Mouse (Mus musculus) neural tube, embryonic 13.5 days (tissue): ENCODE measurements around the gene 6430571L13Rik. TPM values are rescaled to one million over a fixed set of nuclear protein-coding genes. Genes with fewer than 3 reads are reported as not detected.

Experiments
- ATAC-seq: fragments of 200-750 bp; cut with Nextera tagmentation; 2 replicates; pipeline ENCODE4 v1.8.0; 2017; ENCODE audit warnings: low read depth, mild to moderate bottlenecking, moderate TSS enrichment, moderate library complexity
- H3K27ac ChIP-seq: fragments of 300-500 bp; sonication (generic); replicated peaks from 2 replicates; pipeline ENCODE4 v1.5.1; 2015; ENCODE audit warnings: moderate library complexity, mild to moderate bottlenecking, inconsistent platforms
- H3K27me3 ChIP-seq: fragments of 300-500 bp; sonication (generic); 2 replicates; pipeline ENCODE4 v1.6.1; 2015; ENCODE audit warnings: mild to moderate bottlenecking, inconsistent platforms
- H3K36me3 ChIP-seq: fragments of 300-500 bp; sonication (generic); 2 replicates; pipeline ENCODE4 v1.6.1; 2015; ENCODE audit warnings: mild to moderate bottlenecking, inconsistent platforms
- H3K4me1 ChIP-seq: fragments of 300-500 bp; sonication (generic); replicated peaks from 2 replicates; pipeline ENCODE4 v1.6.1; 2015; ENCODE audit warnings: inconsistent platforms
- H3K4me2 ChIP-seq: fragments of 300-500 bp; sonication (generic); 2 replicates; pipeline ENCODE4 v1.6.1; 2015; ENCODE audit warnings: inconsistent platforms, mild to moderate bottlenecking, moderate library complexity
- H3K4me3 ChIP-seq: fragments of 300-500 bp; sonication (generic); 2 replicates; pipeline ENCODE4 v1.5.1; 2015; ENCODE audit warnings: mild to moderate bottlenecking, inconsistent platforms
- H3K9ac ChIP-seq: fragments of 300-500 bp; sonication (generic); 2 replicates; pipeline ENCODE4 v1.6.1; 2015; ENCODE audit warnings: moderate library complexity, mild to moderate bottlenecking, inconsistent platforms
- H3K9me3 ChIP-seq: fragments of 300-500 bp; sonication (generic); 2 replicates; pipeline ENCODE4 v1.6.1; 2016; ENCODE audit warnings: inconsistent platforms
- WGBS: fragments of 180-500 bp; shearing (Covaris S2); methylation state at CpG from one replicate; pipeline ENCODE4 v1.1.7; 2015; 5-methylcytosine and 5-hydroxymethylcytosine counted together
- polyA plus RNA-seq: library from polyadenylated mRNA; unstranded; fragments of >200 nt; fragmentation: Nextera tagmentation; extraction: Ambion mirVana; gene quantifications from 2 replicates; pipeline ENCODE4 v1.2.1, GENCODE M21; 2015

The 6430571L13Rik gene
- polyA plus RNA-seq, 1 experiment from 2014 or later, result 6.5 TPM

DNA sequence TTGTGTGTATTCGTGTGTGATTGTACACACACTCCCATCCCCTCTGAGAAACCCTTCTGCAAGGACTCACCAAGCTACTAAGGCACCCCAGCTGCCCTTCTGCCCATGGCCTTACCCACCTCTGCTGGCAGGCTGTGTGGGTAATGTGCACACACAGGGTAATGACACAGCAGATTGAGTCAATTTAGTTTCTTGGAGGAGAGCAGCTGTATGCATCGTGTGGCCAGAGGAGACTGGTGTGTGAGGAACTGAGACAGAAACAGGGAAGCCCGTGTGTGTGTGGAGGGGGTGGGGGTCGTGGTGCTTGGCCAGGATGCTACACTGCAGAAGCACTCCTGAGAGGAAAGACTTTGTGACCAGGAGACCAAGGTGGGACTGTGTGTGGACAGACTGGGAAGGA is 32.0 kb downstream of the 6430571L13Rik start:
- no peak for ATAC-seq
- Histone ChIP-seq H3K4me2 (no peak overlapping the region), H3K9me3 (no peaks in the 10 kb centered on the region), H3K36me3 (no peaks in the 10 kb centered on the region), H3K27me3 (peaks cover 24% of the 10 kb centered on the region), H3K4me3 (no peak overlapping the region), H3K27ac (no peak overlapping the region; the same call in 1 of the 2 replicates), H3K9ac (no peak overlapping the region), H3K4me1 (peaks cover 35% of the 10 kb centered on the region)
- WGBS, result 45% methylated on average over 4 of the region's 4 CpGs

DNA sequence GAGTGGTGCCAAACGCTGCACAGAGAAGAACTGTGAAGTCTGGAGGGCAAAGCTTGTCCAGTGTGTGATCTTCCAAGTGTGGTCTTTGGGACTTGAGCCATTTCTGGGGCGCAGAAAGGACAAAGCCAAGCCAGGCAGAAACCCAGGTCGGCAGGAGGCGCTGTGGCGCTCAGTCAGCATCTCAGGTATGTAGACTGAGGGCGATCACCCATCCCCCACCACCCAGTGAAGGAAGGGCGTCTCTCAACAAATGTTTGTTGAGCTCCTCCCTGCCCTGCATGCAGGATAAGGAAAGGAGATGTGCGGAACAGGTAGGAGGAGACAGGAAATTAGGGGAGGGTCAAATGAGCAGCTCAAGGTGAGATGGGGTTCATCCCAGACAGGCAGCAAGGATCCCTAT is 34.2 kb downstream of the 6430571L13Rik start:
- Histone ChIP-seq H3K4me2 (no peak overlapping the region), H3K4me1 (peaks cover 48% of the 10 kb centered on the region), H3K4me3 (no peak overlapping the region), H3K9ac (no peak overlapping the region), H3K36me3 (no peaks in the 10 kb centered on the region), H3K27me3 (peaks cover 29% of the 10 kb centered on the region), H3K27ac (no peak overlapping the region), H3K9me3 (no peaks in the 10 kb centered on the region)
- no peak for ATAC-seq
- 8% methylated on average over 8 of the region's 8 CpGs for WGBS

DNA sequence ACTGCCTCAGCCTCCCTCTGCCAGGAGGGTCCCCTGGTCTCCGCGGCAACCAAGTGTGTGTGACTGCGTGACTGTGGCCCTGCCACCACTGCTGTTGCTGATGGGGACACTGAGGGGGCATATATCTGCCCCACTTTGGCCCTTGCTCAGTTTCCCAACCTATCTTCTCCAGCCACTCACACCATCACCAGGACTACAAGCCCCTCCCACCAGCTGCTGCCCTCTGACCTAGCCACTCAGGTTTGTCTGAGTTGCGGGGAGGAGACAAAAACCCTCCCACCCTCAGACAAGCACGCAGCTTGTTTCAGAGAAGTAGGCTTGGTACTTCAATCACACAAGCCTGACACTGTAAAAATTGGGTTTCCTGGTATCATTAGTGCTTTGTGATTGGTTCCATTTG is 35.0 kb downstream of the 6430571L13Rik start:
- H3K4me3 ChIP-seq, result no peak overlapping the region
- H3K27me3 ChIP-seq, result peaks cover 37% of the 10 kb centered on the region
- peak overlapping the region; percentile 25; the same call in 1 of the 2 replicates for H3K27ac ChIP-seq
- no peaks in the 10 kb centered on the region for H3K9me3 ChIP-seq
- WGBS, result 14% methylated on average over 5 of the region's 5 CpGs
- no peak overlapping the region for H3K4me2 ChIP-seq
- H3K36me3 ChIP-seq, result no peaks in the 10 kb centered on the region
- peaks cover 41% of the 10 kb centered on the region for H3K4me1 ChIP-seq
- H3K9ac ChIP-seq, result no peak overlapping the region
- ATAC-seq, result no peak

DNA sequence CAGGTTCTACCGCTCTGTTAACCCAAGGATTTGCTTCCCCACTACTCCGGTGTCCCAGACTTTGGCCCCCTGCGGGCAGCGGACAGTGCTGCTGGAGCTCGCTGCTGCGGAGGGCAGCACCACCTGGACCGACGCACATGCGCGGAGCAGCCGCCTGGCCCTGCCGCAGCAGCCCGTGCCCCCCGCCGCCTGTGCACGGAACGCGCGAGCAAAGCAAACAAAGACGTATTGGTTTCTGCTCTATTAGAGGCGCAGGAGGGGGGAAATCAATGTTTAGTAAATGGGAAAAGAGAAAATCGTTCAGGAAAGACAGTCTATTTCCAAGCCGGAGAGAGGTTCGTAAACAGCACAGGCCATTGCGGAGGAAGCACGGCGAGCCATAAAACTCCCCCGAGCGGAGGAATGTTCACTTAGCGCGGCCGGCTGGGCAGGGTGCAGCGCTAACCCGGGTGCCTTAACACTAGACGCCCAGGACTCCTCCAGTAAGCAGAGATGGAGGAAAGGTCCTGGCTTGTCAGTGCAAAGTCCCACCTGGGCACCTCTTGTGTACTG is 37.6 kb downstream of the 6430571L13Rik start:
- peak overlapping the region; percentile 69 for H3K9ac ChIP-seq
- under 1% methylated on average over 35 of the region's 35 CpGs for WGBS
- peaks cover 51% of the 10 kb centered on the region for H3K4me1 ChIP-seq
- H3K27ac ChIP-seq, result peak overlapping the region; percentile 93
- peaks cover 63% of the 10 kb centered on the region for H3K27me3 ChIP-seq
- peak; percentile 72 for ATAC-seq
- no peaks in the 10 kb centered on the region for H3K36me3 ChIP-seq
- H3K4me3 ChIP-seq, result peak overlapping the region; percentile 36
- peak overlapping the region; percentile 60 for H3K4me2 ChIP-seq
- no peaks in the 10 kb centered on the region for H3K9me3 ChIP-seq

DNA sequence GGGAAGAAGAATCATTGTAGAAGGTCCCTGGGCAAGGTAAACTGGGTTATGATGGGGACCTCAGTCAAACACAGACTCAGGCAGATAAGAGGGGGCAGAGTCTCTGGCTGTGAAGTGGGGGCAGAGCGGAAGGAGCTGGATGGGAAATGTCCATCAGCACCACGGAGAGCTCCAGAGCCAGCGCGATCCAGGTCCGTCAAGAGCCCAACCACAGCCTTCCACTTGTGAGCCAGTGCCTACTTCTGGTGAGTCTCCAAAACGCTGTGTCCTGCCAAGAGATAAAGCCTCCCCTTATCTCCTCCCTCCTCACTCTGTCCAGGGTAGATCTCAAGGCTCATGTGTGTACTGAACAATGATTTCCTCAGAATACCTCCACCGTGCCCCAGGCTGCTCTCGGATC is 41.3 kb downstream of the 6430571L13Rik start:
- H3K36me3 ChIP-seq, result no peaks in the 10 kb centered on the region
- ATAC-seq, result no peak
- no peak overlapping the region for H3K9ac ChIP-seq
- no peak overlapping the region for H3K4me3 ChIP-seq
- no peaks in the 10 kb centered on the region for H3K9me3 ChIP-seq
- peaks cover 70% of the 10 kb centered on the region for H3K27me3 ChIP-seq
- H3K4me2 ChIP-seq, result no peak overlapping the region
- H3K27ac ChIP-seq, result no peak overlapping the region
- WGBS, result 8% methylated on average over 8 of the region's 8 CpGs
- peaks cover 57% of the 10 kb centered on the region for H3K4me1 ChIP-seq

DNA sequence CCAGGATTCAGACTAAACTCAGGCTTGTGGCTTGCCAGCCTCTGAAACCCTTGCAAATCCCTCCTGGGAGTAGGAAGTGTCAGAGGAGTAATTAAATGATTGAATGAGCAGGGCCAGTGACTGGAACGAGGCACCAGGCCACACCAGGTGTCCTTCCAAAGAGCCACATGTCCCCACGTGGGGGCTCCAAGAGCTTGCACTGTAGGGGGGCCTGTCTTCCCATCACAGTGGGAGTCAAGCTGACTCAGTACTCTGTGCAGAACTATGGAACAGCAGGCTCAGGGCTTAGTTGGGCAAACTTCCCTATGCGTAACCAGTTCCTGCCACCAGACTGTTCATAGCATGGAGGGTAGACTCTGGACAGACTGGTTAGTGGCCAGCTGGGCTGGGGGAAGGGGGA is 44.0 kb downstream of the 6430571L13Rik start:
- no peak for ATAC-seq
- Histone ChIP-seq H3K4me1 (peaks cover 47% of the 10 kb centered on the region), H3K27ac (no peak overlapping the region), H3K9ac (no peak overlapping the region), H3K4me2 (no peak overlapping the region), H3K27me3 (peaks cover 54% of the 10 kb centered on the region), H3K36me3 (no peaks in the 10 kb centered on the region), H3K4me3 (no peak overlapping the region), H3K9me3 (no peaks in the 10 kb centered on the region)
- WGBS, result 17% methylated on average over 3 of the region's 3 CpGs

DNA sequence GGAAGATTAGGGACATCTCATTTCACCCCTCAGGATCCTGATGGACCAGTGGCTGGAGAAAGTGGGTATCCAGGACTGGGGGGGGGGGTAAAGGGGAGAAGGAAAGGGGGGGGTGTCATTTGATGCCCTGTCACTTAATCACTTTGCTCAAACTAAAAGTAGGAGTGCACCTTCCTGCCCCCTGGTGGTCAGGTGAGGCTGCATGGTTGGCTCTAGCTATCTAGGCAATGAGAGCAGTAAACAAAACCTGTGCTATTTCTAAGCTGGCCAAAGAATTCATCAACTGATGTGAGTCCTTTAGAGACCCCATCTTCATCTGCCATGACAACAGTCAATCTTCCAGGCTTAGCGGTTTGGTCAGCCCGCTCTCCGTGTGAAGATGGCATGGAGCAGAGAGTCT is 46.3 kb downstream of the 6430571L13Rik start:
- Histone ChIP-seq H3K27me3 (peaks cover 31% of the 10 kb centered on the region), H3K9me3 (no peaks in the 10 kb centered on the region), H3K36me3 (no peaks in the 10 kb centered on the region), H3K4me3 (no peak overlapping the region), H3K4me2 (no peak overlapping the region), H3K27ac (no peak overlapping the region), H3K9ac (no peak overlapping the region), H3K4me1 (peaks cover 52% of the 10 kb centered on the region)
- no peak for ATAC-seq
- 48% methylated on average over 3 of the region's 3 CpGs for WGBS

DNA sequence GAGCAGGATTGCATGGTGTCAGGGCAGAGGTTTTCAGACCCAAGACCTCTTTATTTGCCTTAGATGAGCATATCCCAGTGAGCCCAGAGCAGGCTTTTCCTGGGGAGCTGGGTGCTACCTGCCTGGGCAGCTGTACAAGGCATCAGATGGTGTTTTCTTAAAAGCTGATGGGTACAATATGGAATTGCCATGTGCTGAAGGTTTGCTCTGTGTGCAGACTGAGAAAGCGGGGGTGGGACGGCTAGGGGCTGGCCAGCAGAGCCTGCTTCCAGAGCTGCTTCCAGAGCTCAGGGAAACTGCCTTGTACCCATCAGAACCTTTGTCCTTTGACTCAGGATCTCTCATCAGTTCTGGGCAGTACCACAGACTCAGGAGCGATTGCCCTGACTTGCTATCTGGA is 47.3 kb downstream of the 6430571L13Rik start:
- Histone ChIP-seq H3K9me3 (no peaks in the 10 kb centered on the region), H3K27me3 (peaks cover 21% of the 10 kb centered on the region), H3K4me3 (no peak overlapping the region), H3K4me1 (peaks cover 43% of the 10 kb centered on the region), H3K36me3 (no peaks in the 10 kb centered on the region), H3K27ac (no peak overlapping the region), H3K9ac (no peak overlapping the region), H3K4me2 (no peak overlapping the region)
- no peak for ATAC-seq
- WGBS, result 86% methylated on average over 3 of the region's 3 CpGs

DNA sequence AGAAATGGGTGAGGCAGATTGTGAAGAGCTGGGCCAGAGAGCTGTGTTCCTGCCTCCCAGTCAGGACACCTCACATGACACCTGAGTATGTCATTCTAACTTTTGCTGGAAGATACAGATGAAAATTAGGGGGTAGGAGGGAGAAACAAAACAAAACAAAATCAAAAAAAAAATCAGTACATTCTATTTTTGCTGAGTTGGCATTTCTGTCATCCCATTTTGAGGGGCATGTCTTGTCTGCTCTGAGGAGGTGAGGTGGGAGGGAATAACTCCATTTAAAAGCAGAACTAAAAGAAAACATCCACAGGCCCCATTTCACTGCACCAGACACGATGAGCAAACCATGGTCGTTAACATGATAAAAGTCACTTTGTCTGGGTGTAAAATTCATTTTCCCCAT is 47.9 kb downstream of the 6430571L13Rik start:
- H3K4me2 ChIP-seq, result no peak overlapping the region
- no peak overlapping the region for H3K27ac ChIP-seq
- peaks cover 40% of the 10 kb centered on the region for H3K4me1 ChIP-seq
- H3K9me3 ChIP-seq, result no peaks in the 10 kb centered on the region
- no peak for ATAC-seq
- WGBS, result 27% methylated on average over 2 of the region's 2 CpGs
- H3K27me3 ChIP-seq, result peaks cover 16% of the 10 kb centered on the region; the same call in 1 of the 2 replicates
- H3K4me3 ChIP-seq, result no peak overlapping the region
- no peak overlapping the region for H3K9ac ChIP-seq
- no peaks in the 10 kb centered on the region for H3K36me3 ChIP-seq

DNA sequence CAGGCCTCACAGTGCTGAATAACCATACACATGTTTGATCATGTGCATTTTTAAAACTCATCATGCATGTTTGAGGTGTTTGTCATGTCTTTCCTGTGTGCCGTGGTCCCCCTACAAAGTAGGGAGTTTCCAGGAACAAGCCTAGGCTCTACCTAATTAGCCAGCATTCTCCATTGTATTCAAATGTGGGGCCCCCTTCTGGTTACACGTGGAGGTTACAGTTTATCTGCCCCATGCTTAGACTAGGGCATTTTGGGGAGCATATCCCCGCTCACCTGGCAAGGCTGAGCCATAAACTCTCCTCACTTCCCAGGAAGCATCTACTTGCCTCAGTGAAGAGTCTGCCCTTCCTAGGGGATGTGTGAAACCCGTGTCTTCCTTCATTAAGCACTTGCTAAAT is 56.0 kb downstream of the 6430571L13Rik start:
- no peak overlapping the region for H3K9ac ChIP-seq
- no peak overlapping the region for H3K4me2 ChIP-seq
- peaks cover 42% of the 10 kb centered on the region for H3K27me3 ChIP-seq
- no peaks in the 10 kb centered on the region for H3K36me3 ChIP-seq
- no peak overlapping the region for H3K27ac ChIP-seq
- H3K9me3 ChIP-seq, result no peaks in the 10 kb centered on the region
- no peak for ATAC-seq
- WGBS, result 38% methylated on average over 4 of the region's 4 CpGs
- H3K4me1 ChIP-seq, result peaks cover 22% of the 10 kb centered on the region
- no peak overlapping the region for H3K4me3 ChIP-seq

DNA sequence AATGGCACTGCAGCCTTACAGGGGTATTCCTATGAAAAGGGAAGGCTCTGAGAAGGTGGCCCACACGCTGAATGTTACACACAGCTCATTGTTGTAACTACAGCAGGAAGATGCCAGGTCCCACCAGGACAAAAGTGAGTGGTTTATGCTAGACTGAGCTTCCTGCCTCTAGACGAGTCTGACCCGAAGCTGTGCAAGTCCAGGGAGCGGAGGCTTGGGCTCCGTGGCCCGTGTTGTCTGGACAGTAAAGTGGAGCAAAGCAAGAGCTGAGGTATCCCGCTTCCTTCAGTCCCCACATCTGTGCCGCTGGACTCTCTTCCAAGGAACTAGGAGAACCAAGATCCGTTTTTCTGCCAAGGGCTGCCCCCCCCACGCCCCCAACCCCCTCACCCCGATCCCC is 58.6 kb downstream of the 6430571L13Rik start:
- Histone ChIP-seq H3K4me2 (peak overlapping the region; percentile 75), H3K27me3 (peaks cover 59% of the 10 kb centered on the region), H3K9me3 (no peaks in the 10 kb centered on the region), H3K36me3 (no peaks in the 10 kb centered on the region), H3K4me3 (peak overlapping the region; percentile 90; the same call in 1 of the 2 replicates), H3K27ac (peak overlapping the region; percentile 87), H3K9ac (peak overlapping the region; percentile 90; the same call in 1 of the 2 replicates), H3K4me1 (peaks cover 46% of the 10 kb centered on the region)
- WGBS, result 25% methylated on average over 11 of the region's 11 CpGs
- no peak for ATAC-seq

DNA sequence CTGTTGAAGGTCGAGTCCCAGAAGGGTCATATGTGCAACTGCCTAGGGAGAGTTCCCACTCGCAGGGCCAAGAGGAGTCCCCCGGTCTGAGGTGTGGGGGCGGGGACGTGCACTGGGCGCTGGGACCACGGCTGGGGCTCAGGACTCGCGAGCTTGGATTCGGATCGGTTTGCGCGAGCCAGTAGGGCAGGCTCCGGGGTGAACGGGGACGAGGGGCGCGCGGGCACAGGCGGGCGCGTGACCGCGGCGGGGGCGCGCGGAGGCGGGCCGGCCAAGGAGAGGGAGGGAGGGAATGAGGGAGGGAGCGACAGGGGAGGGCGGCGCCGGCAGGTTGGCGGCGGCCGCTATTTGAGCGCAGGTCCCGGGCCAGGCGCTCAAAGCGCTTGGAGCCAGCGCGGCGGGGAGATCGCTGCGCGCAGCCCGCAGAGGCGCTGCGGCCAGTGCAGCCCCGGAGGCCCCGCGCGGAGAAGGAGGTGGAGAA is 59.1 kb downstream of the 6430571L13Rik start, which contains the start of gene Cacna2d2:
Gene Cacna2d2 (plus strand): TSS at position 122 of the 481 bp plus-strand sequence.
- Histone ChIP-seq H3K27ac (peak within 1 kb of the TSS; percentile 87), H3K9me3 (no peaks in the 10 kb centered on the region), H3K36me3 (no peaks in the 10 kb centered on the region), H3K27me3 (peaks cover 59% of the 10 kb centered on the region), H3K4me1 (peaks cover 51% of the 10 kb centered on the region), H3K4me3 (peak within 1 kb of the TSS; percentile 90), H3K4me2 (peak within 1 kb of the TSS; percentile 75), H3K9ac (peak within 1 kb of the TSS; percentile 90)
- under 1% methylated on average over 49 of the region's 54 CpGs for WGBS
- peak; percentile 71 for ATAC-seq

DNA sequence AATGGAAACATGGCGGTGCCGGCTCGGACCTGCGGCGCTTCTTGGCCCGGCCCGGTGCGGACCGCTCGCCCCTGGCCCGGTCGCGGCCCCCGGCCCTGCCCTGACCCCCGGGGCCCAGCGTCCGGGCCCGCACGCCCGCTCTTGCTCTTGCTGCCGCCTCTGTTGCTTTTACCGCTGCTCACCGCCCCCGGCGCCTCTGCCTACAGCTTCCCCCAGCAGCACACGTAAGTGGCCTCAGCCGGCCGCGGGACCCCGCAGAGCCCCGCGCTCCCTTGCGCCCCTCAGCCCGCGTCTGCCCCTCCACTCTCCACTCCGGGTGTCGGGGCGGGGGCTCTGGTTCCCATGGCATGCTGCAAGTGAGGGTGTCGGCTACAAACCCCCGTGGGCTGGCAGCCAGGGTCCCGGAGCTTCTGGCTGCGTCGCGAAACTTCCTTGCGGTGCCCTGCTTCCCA is 59.7 kb downstream of the 6430571L13Rik start:
- Histone ChIP-seq H3K9me3 (no peaks in the 10 kb centered on the region), H3K4me1 (peaks cover 52% of the 10 kb centered on the region), H3K9ac (peak overlapping the region; percentile 90), H3K27ac (peak overlapping the region; percentile 87), H3K4me2 (peak overlapping the region; percentile 75), H3K36me3 (no peaks in the 10 kb centered on the region), H3K4me3 (peak overlapping the region; percentile 90), H3K27me3 (peaks cover 59% of the 10 kb centered on the region)
- under 1% methylated on average over 39 of the region's 45 CpGs for WGBS
- ATAC-seq, result peak; percentile 48
